In genomic region chr1:179612418-179612817, GRCm38 (mm10) we compare ENCODE assay signal across 19 mouse cellular contexts.
"Had no signal": no experiment of that assay in that cellular context is flagged by ENCODE, and none has a peak within 500 bp of the region (broad histone marks: within the 10 kb centered on the region; RNA-seq: fewer than 3 reads in every experiment).

No protein-coding gene starts in this region.

- H3K27ac ChIP-seq: lung, embryonic 15.5 days; macrophage; midbrain, embryonic 13.5 days; midbrain, embryonic 15.5 days had no signal

- H3K27me3 ChIP-seq: lung, embryonic 15.5 days; megakaryocyte, embryonic 14.5 days; midbrain, embryonic 13.5 days; midbrain, embryonic 15.5 days had no signal

- H3K36me3 ChIP-seq: midbrain, embryonic 15.5 days had no signal

- H3K9me3 ChIP-seq: lung, embryonic 15.5 days; megakaryocyte, embryonic 14.5 days; midbrain, embryonic 13.5 days; midbrain, embryonic 15.5 days had no signal

- H3K4me3 ChIP-seq: lung, embryonic 15.5 days; megakaryocyte, embryonic 14.5 days; midbrain, embryonic 13.5 days; midbrain, embryonic 15.5 days had no signal

- H3K4me1 ChIP-seq: lung, embryonic 15.5 days; midbrain, embryonic 15.5 days had no signal

- H3K9ac ChIP-seq: liver, postnatal 0 days; lung, embryonic 15.5 days; midbrain, embryonic 13.5 days; midbrain, embryonic 15.5 days had no signal

- ATAC-seq: liver, postnatal 0 days; lung, postnatal 0 days; midbrain, embryonic 13.5 days; midbrain, embryonic 15.5 days had no signal

- DNase-seq: liver, postnatal 0 days; lung, adult 2 months; lung, postnatal 14 days; lung, postnatal 36 days; retina, postnatal 1 day; right cerebral cortex, adult 18-20 months; right cerebral cortex, postnatal 25 days; right cerebral cortex, postnatal 4 days; spleen, adult 18-20 months; thymus, adult 18-20 months; thymus, postnatal 14 days; thymus, postnatal 36 days had no signal

- H3K4me2 ChIP-seq: lung, embryonic 15.5 days; midbrain, embryonic 11.5 days; midbrain, embryonic 13.5 days; midbrain, embryonic 15.5 days had no signal
